Mouse (Mus musculus): Measurements from ENCODE around the gene Amh. TPM values are rescaled to one million over a fixed set of nuclear protein-coding genes. Genes with fewer than 3 reads are reported as not detected.

The Amh gene
- polyA plus RNA-seq, 1 experiment: not detected

DNA sequence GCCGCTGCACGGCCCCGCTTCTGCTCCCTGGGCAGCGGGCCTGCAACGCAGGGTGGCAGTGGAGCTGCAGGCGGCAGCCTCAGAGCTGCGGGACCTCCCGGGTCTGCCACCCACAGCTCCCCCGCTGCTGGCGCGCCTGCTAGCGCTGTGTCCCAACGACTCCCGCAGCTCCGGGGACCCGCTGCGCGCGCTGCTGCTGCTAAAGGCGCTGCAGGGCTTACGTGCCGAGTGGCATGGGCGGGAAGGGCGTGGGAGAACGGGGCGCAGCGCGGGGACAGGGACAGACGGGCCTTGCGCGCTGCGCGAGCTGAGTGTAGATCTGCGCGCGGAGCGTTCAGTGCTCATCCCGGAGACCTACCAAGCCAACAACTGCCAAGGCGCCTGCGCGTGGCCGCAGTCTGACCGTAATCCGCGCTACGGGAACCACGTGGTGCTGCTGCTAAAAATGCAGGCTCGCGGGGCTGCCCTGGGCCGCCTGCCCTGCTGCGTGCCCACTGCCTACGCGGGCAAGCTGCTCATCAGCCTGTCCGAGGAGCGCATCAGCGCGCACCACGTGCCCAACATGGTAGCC, 2.1 kb downstream of the Amh start:
- H3K27ac ChIP-seq (ENCODE audit: insufficient read depth, low read length): no peak overlapping the region
- no peak for TF ChIP-seq POLR2A (IDR thresholded peaks at IDR 0.05; ENCODE audit: insufficient read depth, low read length)
- no peaks in the 10 kb centered on the region for H3K9me3 ChIP-seq (replicated peaks; ENCODE audit: control insufficient read depth, insufficient read depth, low read length, poor library complexity, severe bottlenecking)
- peaks cover 13% of the 10 kb centered on the region for H3K36me3 ChIP-seq (ENCODE audit: control insufficient read depth, insufficient read depth, low read length, poor library complexity, severe bottlenecking)
- H3K4me1 ChIP-seq (ENCODE audit: control insufficient read depth, insufficient read depth, low read length): peaks cover 3% of the 10 kb centered on the region
- H3K27me3 ChIP-seq (ENCODE audit: control insufficient read depth, insufficient read depth, low read length, poor library complexity, severe bottlenecking): no peaks in the 10 kb centered on the region
- peak overlapping the region; percentile 70 for H3K4me3 ChIP-seq (ENCODE audit: low read depth, low read length)
- H3K9ac ChIP-seq (ENCODE audit: low read depth, poor library complexity, severe bottlenecking): peak overlapping the region; percentile 57

DNA sequence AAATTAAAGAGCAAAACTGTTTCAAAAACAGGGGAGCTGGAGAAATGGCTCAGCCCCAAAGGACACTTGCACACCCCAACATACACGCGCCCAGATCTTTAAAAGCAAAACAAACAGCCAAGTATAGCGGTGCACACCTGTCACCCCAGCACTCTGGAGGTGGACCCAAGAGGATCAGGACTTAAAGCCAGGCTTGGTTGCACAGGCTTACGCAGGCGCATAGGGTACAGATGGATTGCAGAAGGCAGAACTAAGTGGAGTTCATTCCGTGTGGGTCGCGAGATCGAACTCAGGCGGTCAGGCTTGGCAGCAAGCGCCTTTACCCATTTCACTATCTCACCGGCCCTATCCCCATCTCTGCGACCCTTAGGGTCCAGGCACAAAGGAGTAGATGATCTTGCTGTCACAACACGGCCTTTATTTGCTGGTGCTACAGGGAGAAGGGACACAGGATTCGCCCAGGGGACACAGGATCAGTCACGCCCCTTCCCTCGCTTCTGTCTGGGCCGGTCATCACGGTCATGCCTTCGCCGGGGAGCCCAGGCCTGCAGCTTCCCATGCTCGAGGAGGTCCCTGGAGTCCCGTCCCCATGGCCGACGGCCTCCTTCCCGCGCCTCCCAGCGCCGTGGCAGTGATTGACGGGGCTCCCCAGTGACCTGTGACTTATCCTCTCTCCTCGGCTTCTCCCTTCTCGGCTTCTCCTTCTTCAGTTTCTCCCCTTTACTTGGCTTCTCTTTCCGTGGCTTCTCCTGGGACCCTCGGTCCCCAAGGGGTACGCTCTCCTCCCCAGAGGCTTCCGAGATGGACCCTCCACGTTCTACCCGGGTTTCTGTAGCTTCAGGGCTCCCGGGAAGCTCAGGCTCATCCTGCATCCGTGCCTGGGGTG, 3.3 kb downstream of the Amh start:
- Histone ChIP-seq H3K27ac (ENCODE audit: insufficient read depth, low read length) (no peak overlapping the region), H3K9ac (ENCODE audit: low read depth, poor library complexity, severe bottlenecking) (peak overlapping the region; percentile 60), H3K4me1 (ENCODE audit: control insufficient read depth, insufficient read depth, low read length) (peaks cover 3% of the 10 kb centered on the region)

DNA sequence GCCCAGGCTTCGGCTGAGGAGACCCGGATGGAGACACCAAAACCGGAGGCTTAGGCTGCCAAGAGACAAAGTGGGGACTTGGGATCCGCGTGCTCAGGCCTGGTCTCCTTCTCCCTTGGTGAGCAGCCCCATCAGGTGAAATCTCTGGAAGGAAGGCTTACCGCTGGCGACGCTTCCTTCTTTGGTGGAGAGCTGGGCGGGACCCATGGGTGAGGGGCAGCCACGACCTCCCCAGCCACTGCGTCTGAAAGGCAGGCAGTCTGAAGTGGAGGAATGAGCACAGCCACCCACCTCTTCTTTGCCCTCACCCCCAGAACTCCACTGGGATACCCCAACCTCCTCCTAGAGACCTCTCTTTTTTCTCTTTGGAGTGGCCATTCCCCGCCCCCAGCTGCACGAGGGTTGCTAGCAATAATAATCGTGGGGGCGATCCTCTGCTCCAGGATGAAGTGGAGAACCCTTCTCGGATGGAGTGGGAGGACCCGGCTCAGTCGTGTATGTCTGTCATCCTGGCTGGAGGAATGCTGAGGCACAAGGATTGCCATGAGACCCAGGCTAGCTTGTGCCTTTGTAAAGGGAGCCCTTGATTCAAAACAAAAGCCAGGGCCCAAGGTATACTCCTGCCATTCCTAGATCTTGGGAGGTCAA, 4.1 kb downstream of the Amh start:
- peaks cover 3% of the 10 kb centered on the region for H3K4me1 ChIP-seq (ENCODE audit: control insufficient read depth, insufficient read depth, low read length)
- H3K27me3 ChIP-seq (ENCODE audit: control insufficient read depth, insufficient read depth, low read length, poor library complexity, severe bottlenecking): no peaks in the 10 kb centered on the region
- no peak for TF ChIP-seq POLR2A (IDR thresholded peaks at IDR 0.05; ENCODE audit: insufficient read depth, low read length)
- no peak for TF ChIP-seq EP300 (IDR thresholded peaks at IDR 0.05; ENCODE audit: insufficient read depth, low read depth, low read length)
- TF ChIP-seq CTCF (IDR thresholded peaks at IDR 0.05; ENCODE audit: low read depth, low read length): no peak
- peak overlapping the region; percentile 60 for H3K9ac ChIP-seq (ENCODE audit: low read depth, poor library complexity, severe bottlenecking)
- no peak overlapping the region for H3K27ac ChIP-seq (ENCODE audit: insufficient read depth, low read length)
- H3K36me3 ChIP-seq (ENCODE audit: control insufficient read depth, insufficient read depth, low read length, poor library complexity, severe bottlenecking): no peaks in the 10 kb centered on the region
- peak overlapping the region; percentile 5 for H3K4me3 ChIP-seq (ENCODE audit: low read depth, low read length)
- H3K9me3 ChIP-seq (replicated peaks; ENCODE audit: control insufficient read depth, insufficient read depth, low read length, poor library complexity, severe bottlenecking): no peaks in the 10 kb centered on the region

More for the DNA sequence above, 3.3 kb downstream of the Amh start:
- Histone ChIP-seq H3K27me3 (ENCODE audit: control insufficient read depth, insufficient read depth, low read length, poor library complexity, severe bottlenecking) (no peaks in the 10 kb centered on the region), H3K36me3 (ENCODE audit: control insufficient read depth, insufficient read depth, low read length, poor library complexity, severe bottlenecking) (peaks cover 5% of the 10 kb centered on the region), H3K4me3 (ENCODE audit: low read depth, low read length) (peak overlapping the region; percentile 5), H3K9me3 (replicated peaks; ENCODE audit: control insufficient read depth, insufficient read depth, low read length, poor library complexity, severe bottlenecking) (no peaks in the 10 kb centered on the region)
- TF ChIP-seq POLR2A (IDR thresholded peaks at IDR 0.05; ENCODE audit: insufficient read depth, low read length) (no peak), EP300 (IDR thresholded peaks at IDR 0.05; ENCODE audit: insufficient read depth, low read depth, low read length) (no peak)

DNA sequence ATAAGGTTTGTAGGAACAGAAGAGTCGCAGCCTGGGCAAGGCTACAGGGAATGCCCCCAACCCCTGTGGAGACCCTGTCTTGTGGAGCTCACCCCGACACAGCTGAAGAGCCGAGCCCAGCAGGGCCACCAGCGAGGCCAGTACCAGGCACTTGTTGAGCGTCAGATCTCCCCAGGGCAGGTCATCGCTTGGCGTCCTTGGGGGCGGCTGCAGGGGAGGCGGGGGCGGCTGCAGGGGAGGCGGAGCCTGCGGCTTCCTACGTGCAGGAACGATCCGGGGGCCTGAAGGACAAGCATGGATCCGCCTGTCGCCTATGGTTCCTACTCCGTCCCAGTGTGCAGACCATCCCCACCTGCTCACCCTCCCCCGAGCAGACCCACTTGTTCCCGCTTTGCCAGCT, 5.0 kb downstream of the Amh start:
- H3K36me3 ChIP-seq (ENCODE audit: control insufficient read depth, insufficient read depth, low read length, poor library complexity, severe bottlenecking): no peaks in the 10 kb centered on the region
- peak overlapping the region; percentile 43 for H3K4me3 ChIP-seq (ENCODE audit: low read depth, low read length)
- no peaks in the 10 kb centered on the region for H3K27me3 ChIP-seq (ENCODE audit: control insufficient read depth, insufficient read depth, low read length, poor library complexity, severe bottlenecking)
- peaks cover 3% of the 10 kb centered on the region for H3K4me1 ChIP-seq (ENCODE audit: control insufficient read depth, insufficient read depth, low read length)
- 0 out of 2 replicates have a peak overlapping the region, but pooled peaks have one; percentile 1 for H3K9ac ChIP-seq (ENCODE audit: low read depth, poor library complexity, severe bottlenecking)
- H3K9me3 ChIP-seq (replicated peaks; ENCODE audit: control insufficient read depth, insufficient read depth, low read length, poor library complexity, severe bottlenecking): no peaks in the 10 kb centered on the region
- H3K27ac ChIP-seq (ENCODE audit: insufficient read depth, low read length): no peak overlapping the region
- no peak for TF ChIP-seq POLR2A (IDR thresholded peaks at IDR 0.05; ENCODE audit: insufficient read depth, low read length)
- TF ChIP-seq EP300 (IDR thresholded peaks at IDR 0.05; ENCODE audit: insufficient read depth, low read depth, low read length): no peak
- no peak for TF ChIP-seq CTCF (IDR thresholded peaks at IDR 0.05; ENCODE audit: low read depth, low read length)

DNA sequence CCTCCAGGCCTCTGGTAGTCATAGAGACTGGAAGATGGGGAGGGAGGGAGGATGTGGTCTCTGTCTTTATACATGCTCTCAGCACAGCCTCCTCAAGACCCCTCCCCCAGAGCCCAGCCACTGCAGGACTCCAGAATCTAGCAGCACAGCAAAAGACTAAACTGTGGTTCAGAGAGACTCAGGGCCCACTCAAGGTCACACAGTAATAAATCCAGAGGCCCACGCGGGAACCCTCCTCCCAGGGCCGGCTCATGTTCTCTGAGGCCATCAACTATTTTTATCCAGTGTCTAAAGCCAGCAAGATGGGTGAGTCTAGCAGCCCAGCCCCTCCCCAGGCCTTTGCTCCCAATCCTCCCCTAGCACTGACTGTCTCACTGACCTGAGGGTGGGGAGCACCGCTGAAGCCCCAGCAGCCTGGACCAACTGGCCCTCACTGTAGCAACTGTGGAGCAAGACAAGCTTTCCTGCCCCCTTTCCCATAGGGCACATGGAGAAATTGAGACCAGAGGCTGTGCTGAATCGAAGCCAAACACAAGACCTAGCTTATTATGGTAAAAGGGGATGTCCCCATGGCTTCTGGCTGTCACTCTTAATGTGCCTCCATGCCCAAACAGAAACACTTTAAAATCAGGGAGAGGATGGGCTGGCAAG, 7.5 kb downstream of the Amh start:
- no peak for TF ChIP-seq EP300 (IDR thresholded peaks at IDR 0.05; ENCODE audit: insufficient read depth, low read depth, low read length)
- no peak for TF ChIP-seq CTCF (IDR thresholded peaks at IDR 0.05; ENCODE audit: low read depth, low read length)
- no peak for TF ChIP-seq POLR2A (IDR thresholded peaks at IDR 0.05; ENCODE audit: insufficient read depth, low read length)
- Histone ChIP-seq H3K36me3 (ENCODE audit: control insufficient read depth, insufficient read depth, low read length, poor library complexity, severe bottlenecking) (no peaks in the 10 kb centered on the region), H3K27me3 (ENCODE audit: control insufficient read depth, insufficient read depth, low read length, poor library complexity, severe bottlenecking) (no peaks in the 10 kb centered on the region), H3K4me3 (ENCODE audit: low read depth, low read length) (no peak overlapping the region), H3K4me1 (ENCODE audit: control insufficient read depth, insufficient read depth, low read length) (peaks cover 3% of the 10 kb centered on the region), H3K9me3 (replicated peaks; ENCODE audit: control insufficient read depth, insufficient read depth, low read length, poor library complexity, severe bottlenecking) (no peaks in the 10 kb centered on the region), H3K27ac (ENCODE audit: insufficient read depth, low read length) (no peak overlapping the region), H3K9ac (ENCODE audit: low read depth, poor library complexity, severe bottlenecking) (no peak overlapping the region)

Measured in ES-Bruce4 (cell line).